Mouse (Mus musculus): ENCODE measurements around the gene Tra2b. TPM values are rescaled to one million over a fixed set of nuclear protein-coding genes. Genes with fewer than 3 reads are reported as not detected.
"Not testable (repeated sequence)": the region's sequence is repeated elsewhere in the genome, so short reads cannot be mapped to it uniquely, and the experiment has no call there.

The Tra2b gene
- polyA plus RNA-seq, 1 experiment = 7.1 TPM

GRCm38 (mm10) chr16:22238928-22239620, 26.7 kb downstream of the Tra2b start:
- Histone ChIP-seq H3K36me3 (ENCODE audit: control insufficient read depth) (peaks cover 61% of the 10 kb centered on the region), H3K27me3 (ENCODE audit: control insufficient read depth) (no peaks in the 10 kb centered on the region), H3K9me3 (ENCODE audit: control insufficient read depth, low read length) (no peaks in the 10 kb centered on the region), H3K4me1 (ENCODE audit: control insufficient read depth) (no peaks in the 10 kb centered on the region), H3K4me3 (replicated peaks) (no peak overlapping the region)
- no peak for TF ChIP-seq TAL1 (IDR thresholded peaks at IDR 0.05; ENCODE audit: low read length)
- no peak for TF ChIP-seq GATA1 (IDR thresholded peaks at IDR 0.05; ENCODE audit: low read length)

GRCm38 (mm10) chr16:22238402-22238801, 27.4 kb downstream of the Tra2b start:
- H3K27me3 ChIP-seq (ENCODE audit: control insufficient read depth); H3K9me3 ChIP-seq (ENCODE audit: control insufficient read depth, low read length); H3K4me1 ChIP-seq (ENCODE audit: control insufficient read depth); H3K4me3 ChIP-seq (replicated peaks): not testable (repeated sequence)
- H3K36me3 ChIP-seq (ENCODE audit: control insufficient read depth) = peaks cover 55% of the 10 kb centered on the region

GRCm38 (mm10) chr16:22236814-22237213, 29.0 kb downstream of the Tra2b start:
- TF ChIP-seq GATA1 (IDR thresholded peaks at IDR 0.05; ENCODE audit: low read length) (no peak), TAL1 (IDR thresholded peaks at IDR 0.05; ENCODE audit: low read length) (no peak)
- no peaks in the 10 kb centered on the region for H3K4me1 ChIP-seq (ENCODE audit: control insufficient read depth)

GRCm38 (mm10) chr16:22234535-22234934, 31.3 kb downstream of the Tra2b start:
- TF ChIP-seq TAL1 (IDR thresholded peaks at IDR 0.05; ENCODE audit: low read length) = no peak
- no peak for TF ChIP-seq GATA1 (IDR thresholded peaks at IDR 0.05; ENCODE audit: low read length)
- Histone ChIP-seq H3K27me3 (ENCODE audit: control insufficient read depth) (no peaks in the 10 kb centered on the region), H3K4me3 (replicated peaks) (no peak overlapping the region), H3K36me3 (ENCODE audit: control insufficient read depth) (peaks cover 16% of the 10 kb centered on the region), H3K4me1 (ENCODE audit: control insufficient read depth) (no peaks in the 10 kb centered on the region), H3K9me3 (ENCODE audit: control insufficient read depth, low read length) (no peaks in the 10 kb centered on the region)

More at GRCm38 (mm10) chr16:22236814-22237213, 29.0 kb downstream of the Tra2b start:
- H3K4me3 ChIP-seq (replicated peaks) = no peak overlapping the region
- H3K27me3 ChIP-seq (ENCODE audit: control insufficient read depth) = no peaks in the 10 kb centered on the region
- no peaks in the 10 kb centered on the region for H3K9me3 ChIP-seq (ENCODE audit: control insufficient read depth, low read length)
- peaks cover 39% of the 10 kb centered on the region for H3K36me3 ChIP-seq (ENCODE audit: control insufficient read depth)

GRCm38 (mm10) chr16:22230276-22230675, 35.5 kb downstream of the Tra2b start:
- H3K4me1 ChIP-seq (ENCODE audit: control insufficient read depth); H3K27me3 ChIP-seq (ENCODE audit: control insufficient read depth); H3K4me3 ChIP-seq (replicated peaks); H3K36me3 ChIP-seq (ENCODE audit: control insufficient read depth); H3K9me3 ChIP-seq (ENCODE audit: control insufficient read depth, low read length): not testable (repeated sequence)

- Histone ChIP-seq H3K36me3 (ENCODE audit: control insufficient read depth) (no peaks in the 10 kb centered on the region), H3K4me3 (replicated peaks) (no peak overlapping the region), H3K4me1 (ENCODE audit: control insufficient read depth) (peaks cover 5% of the 10 kb centered on the region), H3K9me3 (ENCODE audit: control insufficient read depth, low read length) (no peaks in the 10 kb centered on the region), H3K27me3 (ENCODE audit: control insufficient read depth) (no peaks in the 10 kb centered on the region)
- TF ChIP-seq TAL1 (IDR thresholded peaks at IDR 0.05; ENCODE audit: low read length) = no peak
- no peak for TF ChIP-seq GATA1 (IDR thresholded peaks at IDR 0.05; ENCODE audit: low read length)
Measured at GRCm38 (mm10) chr16:22203501-22203900, 62.3 kb downstream of the Tra2b start.

- no peak overlapping the region for H3K4me3 ChIP-seq (replicated peaks)
- H3K4me1 ChIP-seq (ENCODE audit: control insufficient read depth) = peaks cover 5% of the 10 kb centered on the region
- H3K9me3 ChIP-seq (ENCODE audit: control insufficient read depth, low read length) = no peaks in the 10 kb centered on the region
- H3K36me3 ChIP-seq (ENCODE audit: control insufficient read depth) = no peaks in the 10 kb centered on the region
- no peak for TF ChIP-seq GATA1 (IDR thresholded peaks at IDR 0.05; ENCODE audit: low read length)
- TF ChIP-seq TAL1 (IDR thresholded peaks at IDR 0.05; ENCODE audit: low read length) = no peak
- no peaks in the 10 kb centered on the region for H3K27me3 ChIP-seq (ENCODE audit: control insufficient read depth)
Measured at GRCm38 (mm10) chr16:22201858-22202257, 63.9 kb downstream of the Tra2b start.

- no peak for TF ChIP-seq TAL1 (IDR thresholded peaks at IDR 0.05; ENCODE audit: low read length)
- no peak for TF ChIP-seq GATA1 (IDR thresholded peaks at IDR 0.05; ENCODE audit: low read length)
- no peaks in the 10 kb centered on the region for H3K27me3 ChIP-seq (ENCODE audit: control insufficient read depth)
- no peaks in the 10 kb centered on the region for H3K36me3 ChIP-seq (ENCODE audit: control insufficient read depth)
- no peaks in the 10 kb centered on the region for H3K9me3 ChIP-seq (ENCODE audit: control insufficient read depth, low read length)
- no peak overlapping the region for H3K4me3 ChIP-seq (replicated peaks)
- H3K4me1 ChIP-seq (ENCODE audit: control insufficient read depth) = peaks cover 5% of the 10 kb centered on the region
Measured at GRCm38 (mm10) chr16:22200476-22200875, 65.3 kb downstream of the Tra2b start.

Other genes with a start within 250 kb of the Tra2b start
- gene Igf2bp2, start 102.7 kb downstream of the Tra2b start, polyA plus RNA-seq (2012) = 0.14 and 0.22 TPM in 2 replicates
- gene Etv5, start 173.7 kb upstream of the Tra2b start, polyA plus RNA-seq (2012) = 0.02 and 0.18 TPM in 2 replicates